Mouse (Mus musculus) ES-Bruce4 (cell line): ENCODE measurements around the gene Cldn24.

ENCODE experiments used
- CTCF ChIP-seq: IDR thresholded peaks from one replicate; pipeline ENCODE4 v1.8.1; 2011; ENCODE audit warnings: low read depth, low read length
- POLR2A ChIP-seq: IDR thresholded peaks from one replicate; pipeline ENCODE4 v1.8.1; 2011; ENCODE audit warnings: low read length; ENCODE audit not compliant: insufficient read depth

GRCm38 (mm10) chr8:47853356-47853755 is 31.4 kb downstream of the Cldn24 start:
- TF ChIP-seq CTCF = no peak
- no peak for TF ChIP-seq POLR2A
